In genomic region chr19:57031582-57031981, GRCm38 (mm10) we compare ENCODE assay signal across 8 mouse cellular contexts. TPM values are rescaled to one million over a fixed set of nuclear protein-coding genes. Genes with fewer than 3 reads are reported as not detected.
DNase-seq lines count a peak whose midpoint lies in the region; ATAC-seq and TF ChIP-seq lines count a peak whose summit lies in the region.

No protein-coding gene starts in this region.

- no peak overlapping the region for H3K9ac ChIP-seq in kidney, postnatal 0 days (ENCODE audit: low read depth, low read length)
- H3K9ac ChIP-seq in liver, postnatal 0 days (replicated peaks) = no peak overlapping the region

- H3K4me3 ChIP-seq in kidney, postnatal 0 days (replicated peaks; ENCODE audit: low read depth, low read length) = no peak overlapping the region
- no peak overlapping the region for H3K4me3 ChIP-seq in liver, postnatal 0 days (ENCODE audit: low read depth, low read length)

- peak; percentile 86 for TF ChIP-seq CTCF in kidney, postnatal 0 days (IDR thresholded peaks at IDR 0.05; ENCODE audit: low read depth)
- TF ChIP-seq CTCF in liver, postnatal 0 days (IDR thresholded peaks at IDR 0.05; ENCODE audit: low read depth) = peak; percentile 81

- H3K36me3 ChIP-seq in kidney, postnatal 0 days (ENCODE audit: insufficient read depth, low read length) = peaks cover 7% of the 10 kb centered on the region; the same call in 1 of the 2 replicates
- peaks cover 15% of the 10 kb centered on the region for H3K36me3 ChIP-seq in liver, postnatal 0 days (replicated peaks; ENCODE audit: insufficient read depth, low read length)

- 61% methylated on average over 4 of the region's 4 CpGs for WGBS in kidney, postnatal 0 days
- 63% methylated on average over 4 of the region's 4 CpGs for WGBS in liver, postnatal 0 days (ENCODE audit: insufficient replicate concordance)

- no peaks in the 10 kb centered on the region for H3K4me1 ChIP-seq in kidney, postnatal 0 days (replicated peaks; ENCODE audit: insufficient read depth, low read length)
- H3K4me1 ChIP-seq in liver, postnatal 0 days (ENCODE audit: insufficient read depth) = no peaks in the 10 kb centered on the region

- peak; percentile 27 to 61 for DNase-seq in spleen, adult 18-20 months
- DNase-seq in spleen, adult 12 weeks (ENCODE audit: low spot score) = no peak
- peak; percentile 30 for DNase-seq in c-Kit-positive CD71-negative TER-119-negative erythroid progenitor cells, embryonic 14.5 days (ENCODE audit: low read depth)
- peak; percentile 57 to 67 for DNase-seq in frontal cortex, postnatal 36 days (ENCODE audit: low spot score in 2 of 2)
- DNase-seq in kidney, postnatal 0 days (ENCODE audit: low spot score) = peak; percentile 77
- DNase-seq in liver, postnatal 0 days = peak; percentile 59
- peak; percentile 63 to 68 for DNase-seq in right cerebral cortex, postnatal 10 days (ENCODE audit: low spot score in 2 of 2)
- peak; percentile 50 to 67 for DNase-seq in urinary bladder, postnatal 4 days (ENCODE audit: low spot score in 2 of 2)

- no peak; the same call in 1 of the 2 replicates for ATAC-seq in kidney, postnatal 0 days (replicated peaks; ENCODE audit: low FRiP score, low read depth)
- no peak for ATAC-seq in liver, postnatal 0 days

- TF ChIP-seq EP300 in liver, postnatal 0 days (IDR thresholded peaks at IDR 0.05; ENCODE audit: low read depth) = no peak

- H3K9me3 ChIP-seq in kidney, postnatal 0 days (replicated peaks; ENCODE audit: low read length) = no peaks in the 10 kb centered on the region
- no peaks in the 10 kb centered on the region for H3K9me3 ChIP-seq in liver, postnatal 0 days (ENCODE audit: low read length)

- H3K4me2 ChIP-seq in kidney, postnatal 0 days (ENCODE audit: low read length) = no peak overlapping the region
- no peak overlapping the region for H3K4me2 ChIP-seq in liver, postnatal 0 days (ENCODE audit: low read depth, low read length)

- no peaks in the 10 kb centered on the region for H3K27me3 ChIP-seq in kidney, postnatal 0 days (ENCODE audit: insufficient read depth, low read length)
- no peaks in the 10 kb centered on the region for H3K27me3 ChIP-seq in liver, postnatal 0 days (ENCODE audit: insufficient read depth, low read length)

- no peak overlapping the region for H3K27ac ChIP-seq in kidney, postnatal 0 days
- no peak overlapping the region for H3K27ac ChIP-seq in liver, postnatal 0 days (ENCODE audit: low read depth)

RNA-seq across cellular contexts. Expression of gene Afap1l2, which starts 23.6 kb away (rescaled TPM):
- polyA plus RNA-seq in kidney, postnatal 0 days (2015; fragmentation: Nextera tagmentation; extraction: Ambion mirVana) = 21.3 and 22.0 TPM in 2 replicates
- 1.1 and 1.5 TPM in 2 replicates for polyA plus RNA-seq in liver, postnatal 0 days (2015; fragmentation: Nextera tagmentation; extraction: Ambion mirVana)
